Mouse (Mus musculus) embryo, embryonic 10.5 days (tissue): ENCODE measurements at regions not wholly inside any gene's neighbourhood (a gene's known extent, or its start where the extent isn't known, plus 50 kb on each side); places are given as distances from the start of the nearest gene placed in this dataset.
A peak's percentile ranks its signal among the peaks of the same experiment; 100 is the strongest.

Experiments
- DNase-seq: peaks from one replicate; pipeline ENCODE4 v3.0.0-alpha.2; 2015; ENCODE audit warnings: low spot score

DNA sequence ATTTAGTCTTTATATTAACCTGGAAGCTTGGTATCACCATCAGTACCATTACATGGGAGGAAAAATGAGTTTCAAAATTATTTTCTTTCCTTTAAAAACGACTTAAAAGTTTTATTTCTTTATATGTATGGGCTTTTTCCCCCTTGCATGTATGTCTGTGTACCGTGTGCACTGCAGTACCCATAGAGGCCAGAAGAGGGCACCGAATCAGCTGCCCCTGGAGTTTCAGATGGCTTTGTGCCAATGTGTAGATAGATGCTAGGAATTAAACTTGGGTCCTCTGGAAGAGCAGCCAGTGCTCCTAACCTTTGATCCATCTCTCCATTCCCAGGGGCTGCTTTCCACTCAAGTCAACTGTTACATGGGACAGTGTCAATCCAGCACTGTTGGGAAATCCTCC, 79.9 kb upstream of the Zfp64 start:
- peak; percentile 61 for DNase-seq

- DNase-seq, result no peak
Measured at GRCm38 (mm10) chr2:169033997-169034396, 78.6 kb upstream of the Zfp64 start.

GRCm38 (mm10) chr2:169033181-169033580, 77.8 kb upstream of the Zfp64 start:
- no peak for DNase-seq

- no peak for DNase-seq
Measured at GRCm38 (mm10) chr2:169028531-169029114, 73.2 kb upstream of the Zfp64 start.

GRCm38 (mm10) chr2:169019037-169019436, 63.6 kb upstream of the Zfp64 start:
- DNase-seq, result no peak

GRCm38 (mm10) chr2:169010271-169010670, 54.9 kb upstream of the Zfp64 start:
- no peak for DNase-seq

DNA sequence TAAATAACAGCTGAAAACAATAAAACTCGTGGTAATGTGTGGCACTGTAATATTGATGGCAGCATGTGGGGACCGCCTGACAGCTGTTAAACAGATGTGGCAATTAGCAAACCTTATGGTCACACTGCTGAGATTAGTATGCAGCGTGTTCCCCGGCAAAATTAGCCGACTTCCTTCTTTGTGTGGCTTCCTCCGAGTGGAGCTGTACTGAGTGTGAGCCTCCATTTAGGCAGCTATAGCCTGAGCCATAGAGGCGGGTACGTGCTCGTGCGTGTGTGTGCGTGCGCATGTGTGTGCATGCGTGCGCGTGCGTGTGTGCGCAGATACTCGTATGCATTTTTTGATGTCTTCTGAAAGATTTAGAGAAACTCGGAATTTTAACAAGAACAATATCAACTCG, 53.4 kb upstream of the Zfp64 start:
- DNase-seq, result peak; percentile 48

- DNase-seq, result no peak
Measured at GRCm38 (mm10) chr2:169008333-169008732, 52.9 kb upstream of the Zfp64 start.

DNA sequence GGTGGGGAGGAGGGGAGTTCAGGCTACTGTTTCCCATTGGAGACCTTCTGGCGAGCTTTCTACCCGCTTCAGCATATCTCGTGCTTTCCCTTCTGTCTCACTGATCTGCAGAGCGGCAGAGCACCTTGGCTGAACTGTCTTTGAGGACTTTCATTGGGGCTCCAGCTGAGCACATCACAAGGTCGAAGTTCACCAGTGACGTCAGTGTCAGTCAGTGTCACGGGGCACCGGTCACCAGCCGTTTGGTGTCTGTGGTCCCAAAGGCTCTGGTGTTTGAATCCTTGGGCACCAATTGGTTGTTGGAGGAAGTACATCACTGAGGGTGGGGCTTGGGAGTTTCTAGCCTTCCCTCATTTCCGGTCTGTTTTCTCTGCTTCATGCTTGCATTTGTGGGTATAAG, 51.2 kb upstream of the Zfp64 start:
- DNase-seq, result no peak

- DNase-seq, result no peak
Measured at GRCm38 (mm10) chr2:169005810-169006209, 50.4 kb upstream of the Zfp64 start.
